In the genomic region with DNA sequence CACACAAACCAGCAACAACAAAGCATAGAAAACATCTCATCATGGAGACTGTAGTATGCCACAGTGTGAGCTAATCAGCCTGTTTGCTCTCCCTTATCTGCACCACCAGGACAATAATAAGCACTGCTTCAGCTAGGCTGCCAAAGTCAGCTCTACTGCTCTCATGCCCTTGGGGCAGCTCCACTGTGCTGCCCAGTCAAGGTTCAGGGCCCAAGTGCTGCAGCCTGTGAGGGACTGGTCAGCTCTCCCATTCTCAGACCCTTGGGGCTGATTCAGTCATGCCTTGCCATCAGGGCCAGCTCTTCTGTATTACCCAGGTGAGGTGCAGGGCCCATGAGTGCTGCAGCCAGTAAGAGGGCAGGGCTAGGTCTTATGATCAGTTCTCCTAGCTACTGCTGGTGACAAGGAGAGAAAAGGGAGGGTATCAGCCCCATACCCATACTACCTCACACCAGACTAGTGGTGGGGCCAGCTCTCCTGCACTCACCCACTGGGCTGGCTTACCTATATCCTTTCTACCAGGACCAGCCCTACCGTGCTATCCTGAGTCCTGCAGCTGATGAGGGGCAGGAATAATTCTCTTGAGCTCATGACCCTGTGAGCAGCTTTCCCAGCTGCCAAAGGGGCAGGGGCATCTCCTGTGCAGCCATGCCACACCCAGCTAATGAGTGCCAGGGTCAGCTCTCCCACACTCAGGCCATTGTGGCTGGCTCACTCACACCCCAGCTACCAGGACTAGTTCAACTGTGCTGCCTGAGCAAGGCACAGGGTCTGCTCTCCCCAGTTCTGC, we compare ENCODE assay signal across 12 mouse cellular contexts. TPM values are rescaled to one million over a fixed set of nuclear protein-coding genes. Genes with fewer than 3 reads are reported as not detected.
DNase-seq lines count a peak whose midpoint lies in the region; ATAC-seq lines count a peak whose summit lies in the region.
"Had no signal": no experiment of that assay in that cellular context is flagged by ENCODE, and none has a peak within 500 bp of the region (broad histone marks: within the 10 kb centered on the region; RNA-seq: fewer than 3 reads in every experiment).

No protein-coding gene starts in this region.

- intact Hi-C loops in left cerebral cortex, postnatal 4 days (cut with DNase I), result no loop called here

- no peak overlapping the region for H3K9ac ChIP-seq in embryonic facial prominence, embryonic 12.5 days
- no peak overlapping the region for H3K9ac ChIP-seq in limb, embryonic 15.5 days
- H3K9ac ChIP-seq in heart, embryonic 16.5 days (ENCODE audit: low read length), result peak overlapping the region; percentile 43; the same call in 1 of the 2 replicates

- no peak overlapping the region for H3K27ac ChIP-seq in embryonic facial prominence, embryonic 12.5 days
- H3K27ac ChIP-seq in embryonic facial prominence, embryonic 10.5 days (replicated peaks), result no peak overlapping the region
- H3K27ac ChIP-seq in limb, embryonic 15.5 days, result no peak overlapping the region
- no peak overlapping the region for H3K27ac ChIP-seq in limb, embryonic 10.5 days
- H3K27ac ChIP-seq in heart, embryonic 16.5 days (ENCODE audit: low read length), result peak overlapping the region; percentile 74

- H3K36me3 ChIP-seq in embryonic facial prominence, embryonic 12.5 days, result peaks cover 19% of the 10 kb centered on the region
- H3K36me3 ChIP-seq in embryonic facial prominence, embryonic 10.5 days (replicated peaks), result peaks cover 41% of the 10 kb centered on the region
- peaks cover 20% of the 10 kb centered on the region for H3K36me3 ChIP-seq in limb, embryonic 15.5 days
- peaks cover 18% of the 10 kb centered on the region for H3K36me3 ChIP-seq in limb, embryonic 10.5 days
- peaks cover 10% of the 10 kb centered on the region for H3K36me3 ChIP-seq in heart, embryonic 16.5 days (ENCODE audit: control insufficient read depth, insufficient read depth)

- 0 out of 2 replicates have a peak, but pooled peaks cover 5% of the 10 kb centered on the region for H3K4me1 ChIP-seq in embryonic facial prominence, embryonic 12.5 days
- peaks cover 11% of the 10 kb centered on the region for H3K4me1 ChIP-seq in embryonic facial prominence, embryonic 10.5 days
- H3K4me1 ChIP-seq in limb, embryonic 15.5 days, result peaks cover 2% of the 10 kb centered on the region; the same call in 1 of the 2 replicates
- H3K4me1 ChIP-seq in limb, embryonic 10.5 days, result peaks cover 16% of the 10 kb centered on the region
- peaks cover 25% of the 10 kb centered on the region for H3K4me1 ChIP-seq in heart, embryonic 16.5 days (ENCODE audit: control insufficient read depth, insufficient read depth, low read length)

- H3K9me3 ChIP-seq in embryonic facial prominence, embryonic 12.5 days, result no peaks in the 10 kb centered on the region
- H3K9me3 ChIP-seq in embryonic facial prominence, embryonic 10.5 days, result no peaks in the 10 kb centered on the region
- no peaks in the 10 kb centered on the region for H3K9me3 ChIP-seq in limb, embryonic 15.5 days
- H3K9me3 ChIP-seq in limb, embryonic 10.5 days (replicated peaks), result no peaks in the 10 kb centered on the region
- H3K9me3 ChIP-seq in heart, embryonic 16.5 days (replicated peaks; ENCODE audit: control insufficient read depth, low read length), result no peaks in the 10 kb centered on the region

- 71% methylated on average over 1 of the region's 1 CpGs for WGBS in embryonic facial prominence, embryonic 12.5 days
- WGBS in embryonic facial prominence, embryonic 10.5 days, result 76% methylated on average over 1 of the region's 1 CpGs
- WGBS in limb, embryonic 15.5 days, result 68% methylated on average over 1 of the region's 1 CpGs
- WGBS in limb, embryonic 10.5 days, result 77% methylated on average over 1 of the region's 1 CpGs
- WGBS in heart, embryonic 16.5 days, result 78% methylated on average over 1 of the region's 1 CpGs

- no peaks in the 10 kb centered on the region for H3K27me3 ChIP-seq in embryonic facial prominence, embryonic 12.5 days
- H3K27me3 ChIP-seq in embryonic facial prominence, embryonic 10.5 days (replicated peaks; ENCODE audit: low read depth, poor library complexity, severe bottlenecking), result no peaks in the 10 kb centered on the region
- no peaks in the 10 kb centered on the region for H3K27me3 ChIP-seq in limb, embryonic 15.5 days
- H3K27me3 ChIP-seq in limb, embryonic 10.5 days (ENCODE audit: low read depth, poor library complexity, severe bottlenecking), result no peaks in the 10 kb centered on the region
- no peaks in the 10 kb centered on the region for H3K27me3 ChIP-seq in heart, embryonic 16.5 days (ENCODE audit: control insufficient read depth, insufficient read depth, low read length)

- DNase-seq in embryonic facial prominence, embryonic 10.5 days (ENCODE audit: low spot score), result no peak
- DNase-seq in limb, embryonic 10.5 days (ENCODE audit: low spot score), result no peak
- DNase-seq in embryo, embryonic 10.5 days (ENCODE audit: low spot score), result no peak
- no peak for DNase-seq in left cerebral cortex, postnatal 4 days
- DNase-seq: cerebellum, postnatal 36 days; gastrocnemius, postnatal 25 days; kidney, postnatal 14 days; lung, postnatal 10 days had no signal

- no peak overlapping the region for H3K4me3 ChIP-seq in embryonic facial prominence, embryonic 12.5 days
- H3K4me3 ChIP-seq in embryonic facial prominence, embryonic 10.5 days, result no peak overlapping the region
- no peak overlapping the region for H3K4me3 ChIP-seq in limb, embryonic 15.5 days
- H3K4me3 ChIP-seq in limb, embryonic 10.5 days, result no peak overlapping the region
- no peak overlapping the region for H3K4me3 ChIP-seq in heart, embryonic 16.5 days (ENCODE audit: low read length)

- 0 out of 2 replicates have a peak, but pooled peaks have one; percentile 35 for ATAC-seq in embryonic facial prominence, embryonic 12.5 days (ENCODE audit: insufficient number of reproducible peaks, insufficient read depth, low FRiP score, low TSS enrichment)
- 0 out of 2 replicates have a peak, but pooled peaks have one; percentile 30 for ATAC-seq in limb, embryonic 15.5 days (ENCODE audit: insufficient number of reproducible peaks, low FRiP score, low TSS enrichment, low read depth)
- peak; percentile 69; the same call in 1 of the 2 replicates for ATAC-seq in heart, embryonic 16.5 days (replicated peaks; ENCODE audit: extremely low read depth, insufficient read depth, low FRiP score)
- ATAC-seq in megakaryocyte progenitor cell, adult 5-6 weeks (replicated peaks; ENCODE audit: poor library complexity), result 0 out of 2 replicates have a peak, but pooled peaks have one; percentile 32

- H3K4me2 ChIP-seq in embryonic facial prominence, embryonic 12.5 days (replicated peaks), result no peak overlapping the region
- H3K4me2 ChIP-seq in limb, embryonic 15.5 days, result no peak overlapping the region
- H3K4me2 ChIP-seq in heart, embryonic 16.5 days (ENCODE audit: low read depth, low read length), result no peak overlapping the region

RNA-seq across cellular contexts. Expression of a gene that starts 18.2 kb away (rescaled TPM):
- polyA plus RNA-seq in embryonic facial prominence, embryonic 12.5 days (2016; fragmentation: Nextera tagmentation; extraction: Ambion mirVana), result 53.0 and 57.6 TPM in 2 replicates
- 33.2 and 34.8 TPM in 2 replicates for polyA plus RNA-seq in embryonic facial prominence, embryonic 10.5 days (2016; fragmentation: Nextera tagmentation; extraction: Ambion mirVana)
- 58.0 and 58.3 TPM in 2 replicates for polyA plus RNA-seq in limb, embryonic 15.5 days (2015; fragmentation: Nextera tagmentation; extraction: Ambion mirVana)
- polyA plus RNA-seq in limb, embryonic 10.5 days (2016; fragmentation: Nextera tagmentation; extraction: Ambion mirVana), result 26.6 and 41.1 TPM in 2 replicates
- 59.1 and 61.7 TPM in 2 replicates for polyA plus RNA-seq in heart, embryonic 16.5 days (2015; fragmentation: Nextera tagmentation; extraction: Ambion mirVana)
- 16.5 and 19.7 TPM in 2 replicates for total RNA-seq in megakaryocyte progenitor cell, adult 5-6 weeks (2015)
- 19.7 and 22.9 TPM in 2 replicates for total RNA-seq in megakaryocyte progenitor cell, adult 5-6 weeks (2017)
- total RNA-seq in left cerebral cortex, postnatal 4 days (2021), result 100 to 1,000 TPM; 109 to 120 TPM
